Mouse (Mus musculus): ENCODE data around the gene Klhl40.

The Klhl40 gene

DNA sequence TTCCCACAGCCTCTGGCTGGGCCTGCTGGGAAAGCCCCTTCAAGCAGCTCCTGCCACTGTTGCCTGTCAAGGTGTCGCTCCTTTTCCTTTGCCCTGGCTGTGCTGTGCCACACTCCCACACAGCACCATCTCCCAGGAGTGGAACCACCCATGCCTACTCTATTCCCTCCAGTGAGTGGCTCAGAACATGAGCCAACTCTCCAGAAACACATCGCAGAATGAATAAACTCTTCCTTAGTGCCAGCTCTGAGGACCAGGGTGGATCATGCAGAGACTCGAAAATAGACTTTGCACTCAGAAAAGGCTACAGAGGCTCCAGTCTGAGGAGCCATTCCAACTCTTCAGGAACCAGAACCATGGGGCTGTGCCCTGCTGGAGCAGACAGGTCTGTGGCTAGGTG, 48.9 kb downstream of the Klhl40 start:
- DNase-seq (ENCODE audit: low spot score): no peak

DNA sequence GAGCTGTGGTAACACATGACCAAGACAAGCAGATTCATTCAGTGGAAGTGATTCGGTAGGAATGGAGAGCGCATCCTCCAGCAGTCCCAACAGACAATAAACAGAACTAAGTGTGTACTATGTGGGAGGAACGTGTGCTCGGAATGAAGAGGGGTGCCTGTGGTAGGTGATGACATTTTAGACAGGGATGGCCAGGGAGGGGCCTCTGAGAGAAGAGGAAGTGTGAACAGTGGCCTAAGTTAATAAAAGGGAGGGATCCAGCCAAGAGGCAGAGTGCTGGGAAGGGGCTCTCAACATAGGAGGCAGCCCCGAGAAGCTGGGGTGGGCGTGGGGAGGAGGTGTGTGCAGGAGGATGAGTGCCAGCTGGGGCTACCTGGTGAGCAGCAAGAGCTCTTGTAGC, 50.9 kb downstream of the Klhl40 start:
- no peak for DNase-seq (ENCODE audit: low spot score)

DNA sequence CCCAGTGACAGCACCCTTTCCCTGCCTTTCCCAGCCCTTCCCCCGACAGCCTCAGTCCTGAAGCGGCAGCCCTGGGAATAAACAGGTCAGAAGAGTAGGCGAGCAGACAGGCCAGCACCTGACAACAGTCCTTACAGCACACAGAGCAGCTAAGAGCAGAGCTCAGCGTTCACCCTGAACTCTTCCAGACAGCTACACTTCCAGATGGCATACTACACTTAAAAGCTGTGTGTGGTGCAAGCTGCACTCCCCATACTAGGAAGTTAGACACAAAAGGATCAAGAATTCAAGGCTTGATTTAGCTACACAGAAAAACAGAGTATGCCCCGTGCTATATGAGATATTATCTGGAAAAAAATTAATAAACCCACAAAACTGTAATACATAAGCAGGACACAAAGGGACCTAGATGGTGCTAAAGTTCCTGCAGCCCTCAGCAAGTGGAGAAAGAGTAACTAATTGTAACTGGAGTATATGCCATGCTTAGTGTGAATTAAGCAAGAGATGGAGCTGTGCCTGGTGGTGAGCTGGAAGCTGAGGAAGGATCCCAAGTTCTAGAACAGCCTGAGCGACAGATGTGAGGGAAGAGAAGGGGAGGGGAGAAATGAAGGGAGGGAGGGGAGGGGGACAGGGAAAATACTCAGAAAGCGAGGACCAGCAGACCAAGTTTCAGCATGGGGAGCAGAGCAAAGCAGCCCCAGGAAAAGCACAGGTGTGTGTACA, 52.0 kb downstream of the Klhl40 start:
- DNase-seq (ENCODE audit: low spot score): no peak

DNA sequence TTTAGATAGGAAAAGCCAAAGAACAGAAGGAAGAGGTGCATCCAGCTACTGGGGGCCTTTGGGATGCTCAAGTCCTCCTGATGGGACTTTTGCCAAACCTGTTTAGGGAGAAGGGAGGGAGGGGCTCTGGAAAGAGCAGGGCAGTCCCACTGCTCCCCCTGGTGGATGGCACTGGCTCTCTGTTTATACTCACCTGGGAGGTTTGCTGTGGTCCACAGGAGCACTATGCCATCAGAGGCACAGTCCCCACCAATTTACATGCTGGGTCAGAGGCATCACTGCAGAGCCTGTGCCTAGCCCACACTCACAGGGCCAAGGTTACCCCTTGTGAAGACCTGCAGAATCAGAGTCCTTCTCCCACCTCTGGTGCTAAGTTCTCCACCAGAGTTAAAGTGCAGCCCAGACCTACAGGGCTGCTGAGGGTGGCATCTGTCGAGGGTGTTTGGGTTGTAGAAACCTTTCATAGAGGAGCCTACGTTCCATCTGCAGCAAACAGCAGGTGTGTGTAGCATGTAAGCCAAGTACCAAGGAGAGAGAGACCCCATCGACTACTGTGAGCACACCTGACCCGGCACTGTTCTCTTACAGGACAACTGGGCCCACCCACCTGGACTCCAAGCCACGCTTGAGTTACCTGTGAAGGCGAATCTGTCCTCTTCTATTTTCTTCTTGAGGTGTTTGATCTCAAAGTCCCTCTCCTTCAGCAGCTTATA, 53.0 kb downstream of the Klhl40 start:
- no peak for DNase-seq (ENCODE audit: low spot score)

DNA sequence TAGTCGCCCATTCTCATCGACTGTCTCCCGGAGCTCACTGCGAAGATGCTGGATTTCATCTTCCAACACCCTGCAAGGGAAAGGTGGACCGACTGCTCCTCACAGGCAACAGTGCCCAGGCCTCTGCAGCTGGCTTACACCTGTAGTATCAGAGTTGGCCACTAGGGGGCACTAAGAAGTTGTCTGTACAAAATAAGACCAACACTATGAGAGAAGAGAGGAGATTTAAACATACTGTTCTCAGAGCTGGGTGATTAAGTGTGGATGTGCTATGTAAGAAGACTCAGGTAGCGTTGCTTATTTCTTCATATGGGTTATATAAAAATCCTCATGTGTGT, 53.5 kb downstream of the Klhl40 start:
- peak; percentile 73 for DNase-seq (ENCODE audit: low spot score)
